Mouse (Mus musculus) heart, adult 2 months (tissue): Measurements from ENCODE around the gene Gm6217.
"Not testable (repeated sequence)": the region's sequence is repeated elsewhere in the genome, so short reads cannot be mapped to it uniquely, and the experiment has no call there.

Source experiments
- EP300 ChIP-seq: fragments of 200-500 bp; IDR thresholded peaks from 2 replicates; pipeline ENCODE4 v1.6.1; 2011; ENCODE audit warnings: low read depth, low read length, control low read depth; ENCODE audit not compliant: insufficient read depth
- POLR2A ChIP-seq: fragments of 200-500 bp; IDR thresholded peaks from 2 replicates; pipeline ENCODE4 v1.6.1; 2011; ENCODE audit warnings: mild to moderate bottlenecking, low read depth, low read length, control low read depth; ENCODE audit not compliant: insufficient read depth

DNA sequence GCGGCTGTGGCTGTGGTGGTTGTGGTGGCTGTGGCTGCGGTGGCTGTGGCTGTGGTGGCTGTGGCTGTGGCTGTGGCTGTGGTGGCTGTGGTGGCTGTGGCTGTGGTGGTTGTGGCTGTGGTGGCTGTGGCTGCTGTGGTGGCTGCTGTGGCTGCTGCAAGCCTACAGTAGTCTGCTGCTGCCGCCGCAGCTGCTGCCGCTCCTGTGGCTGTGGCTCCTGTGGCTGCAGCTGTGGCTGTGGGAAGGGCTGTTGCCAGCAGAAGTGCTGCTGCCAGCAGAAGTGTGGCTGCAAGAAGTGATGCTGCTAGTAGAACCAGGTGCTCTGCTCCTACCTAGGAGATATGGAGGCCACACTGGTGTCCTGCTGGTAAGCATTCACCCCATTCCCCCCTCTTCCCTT lies 17.8 kb downstream of the Gm6217 start:
- TF ChIP-seq POLR2A, EP300: not testable (repeated sequence)
